Mouse (Mus musculus) CD4-positive, CD25-positive, alpha-beta regulatory T cell, adult 2 months (primary cell): ENCODE measurements at regions not wholly inside any gene's neighbourhood (a gene's known extent, or its start where the extent isn't known, plus 50 kb on each side); places are given as distances from the start of the nearest gene placed in this dataset.

Experiments
- DNase-seq: peaks from one replicate; pipeline ENCODE4 v3.0.0-alpha.2; 2012; ENCODE audit warnings: low read depth, low spot score

DNA sequence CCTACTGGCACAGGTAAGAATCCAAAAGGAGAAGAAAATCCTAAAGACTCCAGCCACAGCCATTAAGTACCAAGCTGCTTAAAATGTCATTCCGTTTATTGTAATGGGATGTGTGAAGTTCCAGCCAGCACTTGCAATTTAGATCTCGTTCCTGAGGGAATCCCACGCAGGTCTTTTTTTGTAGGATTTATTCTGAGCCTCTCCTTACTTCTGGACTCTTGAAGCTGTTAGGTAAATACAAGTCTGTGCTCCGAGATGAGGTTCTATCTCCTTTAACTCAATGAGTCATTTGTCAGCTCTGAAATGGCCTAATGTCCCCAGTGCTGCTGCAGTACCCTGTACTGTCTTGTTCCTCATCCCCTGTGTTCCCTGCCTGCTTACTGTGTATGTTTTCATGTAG, 94.9 kb upstream of the Eef1e1 start:
- no peak for DNase-seq

DNA sequence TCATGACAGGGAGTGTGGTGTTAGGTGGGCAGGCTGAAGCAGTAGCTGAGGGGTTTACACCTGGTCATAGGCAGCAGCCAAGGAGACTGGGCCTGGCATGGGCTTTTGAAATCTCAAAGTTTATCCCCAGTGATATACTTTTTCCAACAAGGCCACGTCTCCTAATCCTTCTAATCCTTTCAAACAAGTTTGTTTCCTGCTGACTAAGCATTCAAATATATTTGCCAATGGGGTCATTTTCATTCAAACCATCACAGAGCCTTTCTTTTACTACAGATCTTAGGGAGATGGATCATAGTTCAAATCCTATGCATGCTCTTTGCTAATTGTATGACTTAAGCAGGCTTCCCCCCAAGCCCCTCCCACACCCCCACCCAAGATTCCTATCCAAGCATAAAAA, 93.0 kb upstream of the Eef1e1 start:
- no peak for DNase-seq

DNA sequence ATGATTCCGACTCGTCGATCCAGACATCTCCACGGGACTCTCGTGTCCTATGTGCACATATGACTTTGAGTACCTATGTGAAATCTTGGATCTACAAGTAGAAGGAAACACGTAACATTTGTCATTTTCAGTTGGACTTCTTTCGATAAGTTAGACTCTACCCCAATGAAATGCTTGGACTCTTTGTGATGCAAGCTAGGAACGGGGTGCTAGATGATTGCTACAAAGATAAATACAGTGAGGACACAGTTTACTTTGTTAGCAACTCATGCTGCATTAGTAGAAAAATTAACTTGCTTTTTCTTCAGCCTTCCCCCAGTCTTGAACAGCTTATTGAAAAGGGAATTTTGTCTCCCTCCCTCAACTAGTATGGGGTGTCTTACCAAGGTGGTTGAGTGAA, 81.2 kb upstream of the Eef1e1 start:
- no peak for DNase-seq

DNA sequence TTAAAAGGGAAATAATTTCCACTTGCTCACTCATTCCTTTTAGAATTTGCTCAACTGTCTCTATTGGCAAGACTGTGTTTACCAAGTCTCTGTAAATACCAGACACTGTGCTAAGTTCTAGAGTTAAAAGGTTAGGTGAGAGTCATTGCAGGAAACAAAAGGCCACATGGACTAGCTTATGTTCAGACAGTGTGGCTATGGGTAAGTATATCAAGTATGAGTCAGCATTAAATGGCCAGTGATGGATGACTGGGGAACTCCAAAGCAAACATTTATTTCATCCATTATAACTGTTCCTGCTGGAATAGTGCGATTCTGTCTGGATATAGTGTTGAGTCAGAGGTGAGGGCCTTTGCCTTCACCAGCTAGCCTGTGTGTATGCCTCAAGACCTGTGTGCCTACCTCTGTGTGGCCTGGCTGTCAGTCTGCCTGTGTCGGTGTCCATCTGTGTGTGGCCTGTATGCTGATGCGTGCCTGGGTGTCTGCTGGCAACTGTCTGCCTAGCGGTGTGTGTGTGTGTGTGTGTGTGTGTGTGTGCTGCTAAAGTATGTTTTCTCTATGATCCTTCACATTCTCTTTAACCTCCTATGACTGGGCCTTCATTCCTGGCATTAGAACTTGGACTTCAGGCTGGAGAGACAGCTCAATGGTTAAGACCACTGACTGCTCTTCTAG, 77.6 kb upstream of the Eef1e1 start:
- DNase-seq: no peak

DNA sequence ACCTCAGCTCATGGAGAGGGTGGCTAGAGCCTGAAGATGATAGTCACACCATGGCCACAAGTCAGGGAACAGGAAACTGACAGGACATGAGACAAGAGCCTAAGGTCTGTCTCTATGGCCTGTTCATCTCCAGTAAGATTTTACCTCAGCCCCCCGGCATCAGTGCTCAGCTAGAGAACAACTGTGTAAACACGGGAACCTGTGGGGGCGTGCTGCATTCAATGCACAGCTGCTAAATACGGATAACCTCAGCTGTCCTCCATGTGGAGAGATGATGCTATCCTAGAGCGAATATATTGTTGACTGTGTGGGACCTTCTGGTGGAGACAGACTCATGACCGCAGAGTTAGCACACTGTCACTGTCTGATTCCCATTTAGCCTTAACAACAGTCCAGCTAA, 76.4 kb upstream of the Eef1e1 start:
- DNase-seq: no peak

DNA sequence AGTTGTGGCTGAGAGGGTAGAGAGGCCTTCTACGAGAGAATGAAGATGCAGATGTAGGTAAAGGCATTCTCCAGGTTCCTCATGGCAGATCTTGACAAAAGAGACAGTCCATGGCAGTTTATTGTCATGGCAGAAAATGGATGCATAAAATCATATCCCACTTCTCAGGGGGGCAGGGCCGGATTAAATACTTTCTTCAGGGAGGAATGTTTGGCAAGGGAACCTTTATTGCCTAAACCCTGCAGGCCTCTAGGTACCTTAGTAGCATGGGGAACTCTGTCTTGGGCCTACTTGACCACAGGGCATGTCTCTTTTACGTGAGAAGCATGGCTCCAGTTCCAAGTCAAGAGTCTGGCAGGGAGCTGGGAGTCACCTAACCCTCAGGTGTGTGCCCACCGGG, 74.4 kb upstream of the Eef1e1 start:
- no peak for DNase-seq

DNA sequence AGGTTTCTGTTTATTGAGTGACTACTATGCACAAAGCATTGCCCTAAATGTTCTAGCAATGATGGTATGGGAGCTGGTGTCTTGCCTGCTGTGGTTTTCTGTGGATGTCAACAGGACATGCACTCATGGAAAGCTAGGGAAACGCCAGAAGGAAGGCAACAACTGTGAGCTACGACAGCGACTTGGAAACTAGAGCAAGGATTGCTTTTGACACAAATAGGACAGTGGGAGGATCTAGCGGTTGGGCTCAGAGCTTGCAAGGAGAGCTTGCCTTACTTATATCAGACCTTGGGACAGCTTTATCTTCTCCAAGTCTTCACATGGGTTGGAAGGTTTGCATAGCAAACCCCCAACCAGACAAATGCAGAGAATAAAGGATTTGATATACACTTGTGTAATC, 66.6 kb upstream of the Eef1e1 start:
- DNase-seq: no peak

DNA sequence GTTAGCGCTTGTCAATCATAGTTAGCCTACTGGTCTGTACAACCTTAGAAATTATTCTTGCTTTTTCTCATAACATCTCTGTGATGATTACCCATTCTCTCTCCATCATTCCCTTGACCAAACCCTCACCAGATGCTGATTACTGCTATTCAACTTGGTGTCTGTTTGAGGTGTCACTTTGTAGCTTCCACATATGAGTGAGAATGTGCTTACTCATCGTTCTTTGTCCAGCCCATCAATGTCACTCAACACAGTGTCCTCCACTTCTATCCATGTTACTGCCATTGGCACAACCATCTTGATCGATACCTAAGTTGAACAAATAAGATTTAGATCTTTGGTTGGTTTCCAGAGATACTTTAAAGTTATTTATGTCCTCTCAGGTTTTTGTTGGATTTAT, 62.3 kb upstream of the Eef1e1 start:
- DNase-seq: no peak

DNA sequence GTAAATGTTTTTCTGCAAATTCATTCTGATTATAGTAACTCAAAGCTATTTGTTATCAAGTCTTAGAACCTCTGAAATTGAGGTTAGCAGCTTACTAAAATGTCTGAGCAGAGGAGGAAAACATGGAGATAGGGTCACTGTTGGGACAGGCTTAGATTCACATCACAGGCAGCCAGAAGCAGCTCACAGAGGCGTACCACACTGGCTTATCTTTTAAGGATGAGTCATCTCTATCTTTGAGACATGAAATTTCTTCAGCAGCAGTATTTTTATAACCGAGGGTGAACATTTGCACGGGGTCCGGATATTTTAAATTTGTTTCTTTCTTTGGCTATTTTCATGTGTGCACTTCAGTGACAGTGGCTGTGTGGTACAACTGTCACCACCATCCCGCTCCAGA, 56.0 kb upstream of the Eef1e1 start:
- no peak for DNase-seq
